Mouse (Mus musculus) spleen, adult 2 months (tissue): ENCODE results near the gene Sarm1. TPM values are rescaled to one million over a fixed set of nuclear protein-coding genes. Genes with fewer than 3 reads are reported as not detected.
"Not testable (repeated sequence)": the region's sequence is repeated elsewhere in the genome, so short reads cannot be mapped to it uniquely, and the experiment has no call there.

Experiments
- DNase-seq, 2 experiments: peaks; one replicate each; pipeline versions ENCODE4 v3.0.0 to v3.0.0-alpha.2; 2012 to 2021; ENCODE audit warnings: low spot score in 2 of 2, low read depth in 1 of 2
- H3K27ac ChIP-seq: fragments of 200-500 bp; 2 replicates; pipeline ENCODE4 v1.5.1; 2012; ENCODE audit warnings: low read length, inconsistent platforms; ENCODE audit not compliant: insufficient read depth
- H3K27me3 ChIP-seq: fragments of 200-500 bp; 2 replicates; pipeline ENCODE4 v1.6.1; 2012; ENCODE audit warnings: mild to moderate bottlenecking, moderate library complexity, low read length, inconsistent platforms; ENCODE audit not compliant: control insufficient read depth, insufficient read depth
- H3K36me3 ChIP-seq: fragments of 200-500 bp; 2 replicates; pipeline ENCODE4 v1.6.1; 2012; ENCODE audit warnings: mild to moderate bottlenecking, low read length, inconsistent platforms; ENCODE audit not compliant: control insufficient read depth, insufficient read depth
- H3K4me1 ChIP-seq: fragments of 200-500 bp; 2 replicates; pipeline ENCODE4 v1.6.1; 2011; ENCODE audit warnings: inconsistent platforms; ENCODE audit not compliant: control insufficient read depth, insufficient read depth, insufficient read length
- H3K4me3 ChIP-seq: fragments of 200-500 bp; 2 replicates; pipeline ENCODE4 v1.5.1; 2011; ENCODE audit warnings: mild to moderate bottlenecking, inconsistent platforms; ENCODE audit not compliant: insufficient read depth, insufficient read length; ENCODE audit errors: extremely low read depth
- CTCF ChIP-seq: fragments of 200-500 bp; IDR thresholded peaks from 2 replicates; pipeline ENCODE4 v1.5.1; 2011; ENCODE audit warnings: mild to moderate bottlenecking, inconsistent platforms; ENCODE audit not compliant: insufficient read depth, insufficient read length, insufficient replicate concordance; ENCODE audit errors: extremely low read depth
- POLR2A ChIP-seq: fragments of 200-500 bp; IDR thresholded peaks from 2 replicates; pipeline ENCODE4 v1.6.1; 2011; ENCODE audit warnings: low read depth, low read length, inconsistent platforms
- WGBS: fragments of 180-500 bp; shearing (Covaris S2); methylation state at CpG from one replicate; pipeline ENCODE4 v1.1.7; 2018; 5-methylcytosine and 5-hydroxymethylcytosine counted together
- polyA plus RNA-seq: library from polyadenylated mRNA; depleted of rRNA; stranded (reverse); fragments of >200 nt; gene quantifications from 2 replicates; pipeline ENCODE4 v1.2.3, GENCODE M21; 2012

The Sarm1 gene
- polyA plus RNA-seq, 1 experiment: 0.51 TPM

- no peak for TF ChIP-seq POLR2A
- TF ChIP-seq CTCF: no peak
- Histone ChIP-seq H3K4me3 (peak overlapping the region; percentile 81), H3K4me1 (no peaks in the 10 kb centered on the region; the same call in 1 of the 2 replicates), H3K27ac (peak overlapping the region; percentile 84), H3K36me3 (peaks cover 8% of the 10 kb centered on the region), H3K27me3 (no peaks in the 10 kb centered on the region)
- 2% methylated on average over 23 of the region's 23 CpGs for WGBS
- DNase-seq: no peak
These were observed 38.0 kb upstream of the Sarm1 start for GRCm38 (mm10) chr11:78535376-78536079.

DNA sequence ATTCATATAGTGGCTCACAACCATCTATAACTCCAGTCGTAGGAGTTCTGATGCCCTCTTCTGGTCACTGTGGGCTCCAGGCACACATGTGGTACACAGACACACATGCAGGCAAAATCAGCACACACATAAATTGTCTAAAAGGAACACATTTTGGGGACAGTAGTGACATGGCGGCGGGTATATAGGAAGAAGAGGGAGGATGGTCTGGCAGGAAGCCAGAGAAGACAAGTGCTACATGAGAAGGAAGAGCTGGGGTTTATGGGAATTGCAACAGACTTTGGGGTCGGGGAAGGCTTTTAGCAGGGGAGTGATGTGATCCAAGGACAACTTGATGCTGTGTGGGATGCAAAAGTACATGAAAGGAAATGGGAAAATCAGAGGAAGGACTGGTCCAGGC, 37.0 kb upstream of the Sarm1 start:
- no peak overlapping the region for H3K4me3 ChIP-seq
- H3K27ac ChIP-seq: no peak overlapping the region
- DNase-seq: no peak
- no peaks in the 10 kb centered on the region; the same call in 1 of the 2 replicates for H3K4me1 ChIP-seq
- peaks cover 4% of the 10 kb centered on the region for H3K36me3 ChIP-seq
- WGBS: 85% methylated on average over 4 of the region's 4 CpGs
- TF ChIP-seq POLR2A (no peak), CTCF (no peak)
- no peaks in the 10 kb centered on the region for H3K27me3 ChIP-seq

DNA sequence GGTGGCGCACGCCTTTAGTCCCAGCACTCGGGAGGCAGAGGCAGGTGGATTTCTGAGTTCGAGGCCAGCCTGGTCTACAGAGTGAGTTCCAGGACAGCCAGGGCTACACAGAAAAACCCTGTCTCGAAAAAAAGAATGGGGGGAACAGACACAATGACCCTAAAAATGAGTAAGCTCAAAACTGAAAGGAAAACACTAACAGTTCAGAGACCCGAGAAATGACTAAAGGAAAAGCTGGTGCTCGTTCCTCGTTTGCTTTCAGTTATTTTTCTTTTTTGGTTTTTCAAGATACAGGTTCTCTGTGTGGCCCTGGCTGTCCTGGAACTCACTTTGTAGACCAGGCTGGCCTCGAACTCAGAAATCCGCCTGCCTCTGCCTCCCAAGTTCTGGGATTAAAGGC, 34.0 kb upstream of the Sarm1 start:
- not testable (repeated sequence) for H3K4me3 ChIP-seq, DNase-seq, H3K4me1 ChIP-seq, H3K27me3 ChIP-seq
- Histone ChIP-seq H3K27ac (0 out of 2 replicates have a peak overlapping the region, but pooled peaks have one; percentile 12), H3K36me3 (peaks cover 16% of the 10 kb centered on the region)
- 82% methylated on average over 10 of the region's 10 CpGs for WGBS

- 83% methylated on average over 6 of the region's 6 CpGs for WGBS
- Histone ChIP-seq H3K4me3 (no peak overlapping the region), H3K27ac (0 out of 2 replicates have a peak overlapping the region, but pooled peaks have one; percentile 12)
These were observed 33.5 kb upstream of the Sarm1 start for GRCm38 (mm10) chr11:78531046-78531445.

GRCm38 (mm10) chr11:78530001-78530400, 32.4 kb upstream of the Sarm1 start:
- DNase-seq: no peak
- H3K27me3 ChIP-seq: no peaks in the 10 kb centered on the region
- no peak overlapping the region for H3K27ac ChIP-seq
- H3K36me3 ChIP-seq: peaks cover 22% of the 10 kb centered on the region
- WGBS: 93% methylated on average over 12 of the region's 12 CpGs
- TF ChIP-seq CTCF: no peak
- no peak for TF ChIP-seq POLR2A
- H3K4me1 ChIP-seq: no peaks in the 10 kb centered on the region
- no peak overlapping the region for H3K4me3 ChIP-seq

More at GRCm38 (mm10) chr11:78531046-78531445, 33.5 kb upstream of the Sarm1 start:
- no peak for DNase-seq
- H3K4me1 ChIP-seq: no peaks in the 10 kb centered on the region; the same call in 1 of the 2 replicates
- no peaks in the 10 kb centered on the region for H3K27me3 ChIP-seq
- no peak for TF ChIP-seq POLR2A
- no peak for TF ChIP-seq CTCF
- H3K36me3 ChIP-seq: peaks cover 17% of the 10 kb centered on the region

GRCm38 (mm10) chr11:78528714-78529113, 31.2 kb upstream of the Sarm1 start:
- DNase-seq: no peak
- peaks cover 28% of the 10 kb centered on the region for H3K36me3 ChIP-seq
- H3K27ac ChIP-seq: no peak overlapping the region
- H3K4me1 ChIP-seq: no peaks in the 10 kb centered on the region
- no peak for TF ChIP-seq CTCF
- no peak for TF ChIP-seq POLR2A
- no peak overlapping the region for H3K4me3 ChIP-seq
- 92% methylated on average over 9 of the region's 9 CpGs for WGBS
- H3K27me3 ChIP-seq: no peaks in the 10 kb centered on the region

DNA sequence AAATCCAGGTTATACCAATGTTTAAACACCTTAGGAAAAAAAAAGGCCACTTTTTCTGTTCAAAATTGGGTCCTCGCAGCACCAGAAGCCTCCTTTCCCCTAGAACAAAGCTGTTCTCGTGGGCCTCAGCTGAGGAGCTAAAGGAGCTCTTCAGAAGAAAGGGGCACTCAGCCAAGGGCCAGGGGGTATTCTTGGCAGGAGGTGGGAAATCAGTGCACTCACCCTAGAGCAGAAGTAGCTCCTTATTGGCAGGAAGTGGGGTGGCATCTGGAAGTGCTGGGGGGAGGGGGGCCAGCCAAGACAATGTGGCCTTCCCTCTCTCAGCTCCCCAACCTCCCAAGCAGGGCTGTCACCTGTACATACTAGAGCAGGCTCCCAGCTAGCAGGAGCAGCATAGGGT, 27.3 kb upstream of the Sarm1 start:
- Histone ChIP-seq H3K4me3 (no peak overlapping the region), H3K27me3 (no peaks in the 10 kb centered on the region), H3K36me3 (peaks cover 46% of the 10 kb centered on the region), H3K27ac (no peak overlapping the region), H3K4me1 (no peaks in the 10 kb centered on the region)
- TF ChIP-seq CTCF (no peak), POLR2A (no peak)
- WGBS: 68% methylated on average over 2 of the region's 2 CpGs
- no peak for DNase-seq
